Mouse (Mus musculus) large intestine, adult 2 months (tissue): ENCODE measurements at regions not wholly inside any gene's neighbourhood (a gene's known extent, or its start where the extent isn't known, plus 50 kb on each side); places are given as distances from the start of the nearest gene placed in this dataset.
A peak's percentile ranks its signal among the peaks of the same experiment; 100 is the strongest.

Source experiments
- DNase-seq: peaks from one replicate; pipeline ENCODE4 v3.0.0-alpha.2; 2012; ENCODE audit warnings: low read depth, low spot score
- WGBS: fragments of 180-500 bp; shearing (Covaris S2); methylation state at CpG from one replicate; pipeline ENCODE4 v1.1.7; 2018; 5-methylcytosine and 5-hydroxymethylcytosine counted together

DNA sequence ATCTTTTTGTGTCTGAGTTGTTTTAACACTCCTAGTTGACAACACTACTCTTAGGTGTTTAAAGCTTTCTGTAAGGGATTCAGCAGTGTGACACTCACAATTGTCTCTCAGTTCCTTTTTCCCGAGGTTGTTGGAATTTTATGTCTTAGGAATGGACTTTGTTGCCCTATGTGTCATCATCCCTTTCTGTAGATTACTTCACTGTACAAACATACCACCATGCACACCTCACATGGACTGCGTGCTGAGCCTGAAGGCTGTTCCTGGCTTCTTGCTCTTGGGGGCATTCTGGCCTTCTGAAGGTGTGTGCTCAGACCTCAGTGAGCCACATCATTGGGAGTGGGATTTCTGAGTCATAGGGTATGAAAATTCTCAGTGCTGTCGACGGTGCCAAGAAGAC is 358.1 kb downstream of the Etnk1 start:
- 53% methylated on average over 4 of the region's 4 CpGs for WGBS
- DNase-seq = no peak

DNA sequence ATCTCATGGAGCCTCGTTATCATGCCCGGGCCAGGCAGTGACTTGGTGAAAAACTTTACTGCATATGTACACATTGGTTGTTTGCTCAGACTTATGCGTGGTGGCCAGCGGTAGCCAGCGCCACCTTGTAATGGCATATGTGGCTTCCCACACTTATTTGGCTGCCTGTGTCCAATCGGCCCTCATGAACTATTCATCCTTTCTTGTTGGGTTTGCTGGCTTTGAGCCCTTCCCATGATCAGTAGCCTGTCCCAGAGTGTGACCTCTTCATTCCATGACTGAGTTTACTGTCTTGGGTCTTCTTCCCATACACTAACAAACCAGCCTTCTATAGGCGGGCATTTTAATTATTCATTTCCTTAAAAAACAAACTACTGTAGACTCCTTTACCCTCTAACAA is 361.9 kb downstream of the Etnk1 start:
- no peak for DNase-seq
- 73% methylated on average over 7 of the region's 7 CpGs for WGBS

DNA sequence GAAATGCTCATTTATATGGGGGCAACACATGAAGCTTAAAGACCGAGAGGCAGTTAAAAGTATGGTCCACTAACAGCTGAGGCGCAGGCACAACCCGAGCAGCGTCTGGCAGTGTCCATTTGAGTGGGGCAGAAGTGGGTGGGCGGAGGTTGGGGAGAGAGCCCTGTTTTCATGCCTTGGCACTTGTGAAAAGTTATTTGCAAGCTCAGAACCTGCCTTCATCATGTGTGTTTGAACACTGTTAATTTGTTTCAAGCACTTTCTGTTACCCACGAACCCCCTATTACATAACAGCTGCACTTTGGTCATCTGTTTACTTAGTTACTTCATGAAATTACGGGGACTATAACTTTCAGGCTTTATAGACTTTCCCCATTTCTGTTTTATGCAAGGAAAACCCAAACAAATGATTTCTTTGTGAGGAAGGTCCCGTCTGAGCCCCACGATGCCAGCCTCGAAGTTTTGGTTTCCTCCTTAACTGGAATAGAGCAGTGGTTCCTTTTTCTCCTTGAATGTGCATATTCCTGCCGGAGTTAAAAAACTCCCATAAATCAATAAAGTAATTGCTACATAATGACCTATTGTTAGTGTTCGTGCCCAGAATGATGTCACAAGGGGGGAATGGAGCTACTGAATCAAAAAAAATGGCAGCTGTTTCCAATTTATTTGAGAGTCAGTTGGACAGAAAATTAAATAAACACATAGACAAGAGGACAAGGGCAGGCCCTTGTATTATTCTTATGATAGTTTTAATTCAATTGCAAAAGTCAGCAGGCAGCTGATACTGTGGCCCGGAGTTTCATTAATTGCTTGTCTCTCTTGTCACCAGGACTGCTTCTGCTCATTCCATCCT is 363.6 kb downstream of the Etnk1 start:
- DNase-seq = no peak
- WGBS = 18% methylated on average over 13 of the region's 13 CpGs

DNA sequence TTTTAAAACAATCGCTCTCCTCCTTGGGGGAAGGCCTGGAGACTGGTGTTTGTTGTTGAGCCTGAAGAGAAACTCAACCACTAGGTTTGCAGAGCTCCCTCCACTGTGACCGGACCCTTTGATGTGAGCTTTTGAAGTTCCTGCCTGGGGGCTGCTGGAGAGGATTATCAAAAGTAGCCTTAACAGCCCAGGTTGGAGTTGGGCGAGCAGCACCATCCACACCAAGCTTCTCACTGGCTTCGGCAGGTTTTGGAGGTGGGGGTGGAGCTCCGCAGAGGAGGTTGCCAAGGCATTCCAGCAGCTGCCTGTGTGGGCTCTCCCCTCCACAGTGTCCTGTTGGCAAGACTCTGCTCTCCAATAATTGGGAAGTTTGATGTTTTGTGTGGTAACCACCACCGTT is 364.5 kb downstream of the Etnk1 start:
- WGBS = 40% methylated on average over 6 of the region's 6 CpGs
- DNase-seq = no peak

DNA sequence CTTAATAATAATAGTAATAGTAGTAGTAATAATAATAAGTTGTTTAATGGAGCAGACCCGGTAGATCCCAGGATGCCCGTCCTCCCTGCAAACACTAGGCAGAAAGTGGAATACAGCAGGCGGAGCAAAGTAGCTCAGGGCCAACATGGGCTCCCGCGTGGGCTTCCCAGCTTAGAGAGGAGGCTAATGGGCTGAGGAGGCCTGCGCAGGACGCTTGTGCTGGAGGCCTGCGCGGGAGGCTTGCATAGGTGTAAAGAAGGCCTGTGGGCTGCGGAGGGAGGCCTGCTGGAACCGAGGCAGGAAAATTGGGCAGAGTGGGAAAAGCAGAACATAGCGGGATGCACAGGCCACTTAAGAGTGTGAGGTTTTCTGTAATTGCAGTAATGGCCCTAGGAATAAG is 365.4 kb downstream of the Etnk1 start:
- no peak for DNase-seq
- WGBS = 96% methylated on average over 12 of the region's 12 CpGs

DNA sequence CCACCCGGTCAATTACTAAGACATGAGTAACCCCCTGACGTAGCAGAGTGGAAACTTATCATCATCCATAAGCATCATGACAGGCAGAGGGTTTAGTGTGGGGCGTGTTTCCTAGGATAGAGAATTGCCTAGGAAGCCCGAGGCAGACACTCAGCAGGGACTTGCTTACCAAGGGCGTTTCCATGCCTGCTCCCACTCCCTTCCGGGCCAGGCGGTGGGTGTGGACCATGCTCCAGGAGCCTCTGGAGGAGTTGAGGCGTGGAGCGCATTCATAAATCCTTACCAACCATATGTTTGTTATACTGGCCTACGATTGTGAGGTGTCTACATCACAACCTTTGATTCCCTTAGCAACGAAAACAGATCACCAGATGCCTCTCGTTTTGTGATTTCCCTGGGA is 368.2 kb downstream of the Etnk1 start:
- peak; percentile 61 for DNase-seq
- WGBS = 27% methylated on average over 12 of the region's 12 CpGs

DNA sequence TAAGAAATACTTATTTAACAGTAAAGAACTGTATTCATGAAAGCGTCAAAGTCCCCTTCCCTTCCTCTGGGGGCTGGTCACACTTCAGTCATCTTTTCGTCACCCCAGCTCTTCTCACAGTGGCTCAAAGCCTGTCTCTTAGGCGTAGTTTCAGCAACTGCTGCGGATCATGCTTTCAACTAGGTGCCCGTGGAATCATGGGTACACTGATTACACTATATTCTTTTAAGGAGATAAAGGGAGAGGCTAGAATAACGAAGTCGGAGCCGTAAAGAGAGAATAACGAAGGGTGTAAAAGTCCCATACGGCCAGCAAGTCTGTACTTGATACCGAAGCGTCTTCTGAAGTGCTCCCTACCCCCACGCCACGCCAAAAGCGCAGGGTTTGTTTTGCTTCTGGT is 368.7 kb downstream of the Etnk1 start:
- DNase-seq = no peak
- 86% methylated on average over 15 of the region's 15 CpGs for WGBS

DNA sequence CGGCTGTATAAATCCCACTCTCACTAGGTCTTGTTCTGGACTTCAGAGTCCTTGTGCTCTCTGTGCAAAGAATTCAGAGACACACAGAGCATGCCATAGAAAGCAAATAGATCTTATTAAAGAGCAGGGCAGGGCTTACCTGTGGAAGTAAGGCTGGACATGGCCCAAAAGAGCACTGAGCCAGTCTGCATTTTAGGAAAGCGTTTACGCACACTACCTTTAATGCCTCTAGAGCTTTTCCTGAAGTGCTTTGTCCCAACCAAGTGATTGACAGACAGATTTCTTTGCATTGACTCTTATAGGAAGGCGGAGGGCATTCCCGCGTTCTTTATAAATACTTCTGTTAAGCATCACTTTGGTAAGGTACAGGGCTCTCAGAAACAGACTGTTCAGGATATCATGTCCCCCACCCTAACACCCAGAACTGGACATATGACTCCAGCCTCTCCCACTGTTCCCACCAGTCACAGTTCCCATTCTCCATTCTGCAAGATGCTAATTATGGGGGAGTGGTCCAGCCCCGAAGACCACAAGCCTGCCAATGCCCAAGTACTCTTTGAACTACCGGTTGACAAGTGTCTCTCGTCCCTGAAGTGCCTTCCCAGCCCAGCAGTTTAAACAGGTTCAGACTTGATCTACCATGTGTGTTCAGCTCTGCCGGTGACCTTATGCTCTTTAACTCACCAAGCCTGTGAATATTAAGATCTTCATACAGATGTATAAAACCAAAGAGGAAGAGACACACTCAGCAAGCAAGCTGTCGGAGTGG is 369.7 kb downstream of the Etnk1 start:
- WGBS = 94% methylated on average over 11 of the region's 11 CpGs
- DNase-seq = no peak

DNA sequence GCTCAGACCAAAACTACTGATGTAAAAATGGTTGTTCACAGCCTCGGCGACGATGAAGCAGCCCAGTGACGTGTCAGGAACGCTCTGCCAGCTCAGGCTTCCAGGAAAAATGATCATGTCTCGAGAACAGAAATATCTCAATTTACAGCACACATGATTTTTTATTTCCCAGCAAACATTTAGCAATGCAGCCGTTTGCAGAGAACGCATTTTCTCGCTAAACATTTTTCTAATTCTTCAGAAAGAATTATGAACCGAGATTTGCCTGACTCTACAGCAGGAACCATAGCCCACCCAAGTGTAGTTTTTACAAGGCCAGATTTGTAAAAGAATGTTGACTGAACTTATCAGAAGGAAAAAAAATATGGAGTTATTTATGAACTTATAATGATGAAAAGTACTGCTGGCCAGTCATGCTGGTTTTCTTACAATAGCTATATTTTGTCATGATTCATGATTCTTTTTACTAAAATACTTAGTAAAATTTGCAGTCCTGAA is 380.4 kb downstream of the Etnk1 start:
- WGBS = 68% methylated on average over 10 of the region's 10 CpGs
- DNase-seq = no peak

DNA sequence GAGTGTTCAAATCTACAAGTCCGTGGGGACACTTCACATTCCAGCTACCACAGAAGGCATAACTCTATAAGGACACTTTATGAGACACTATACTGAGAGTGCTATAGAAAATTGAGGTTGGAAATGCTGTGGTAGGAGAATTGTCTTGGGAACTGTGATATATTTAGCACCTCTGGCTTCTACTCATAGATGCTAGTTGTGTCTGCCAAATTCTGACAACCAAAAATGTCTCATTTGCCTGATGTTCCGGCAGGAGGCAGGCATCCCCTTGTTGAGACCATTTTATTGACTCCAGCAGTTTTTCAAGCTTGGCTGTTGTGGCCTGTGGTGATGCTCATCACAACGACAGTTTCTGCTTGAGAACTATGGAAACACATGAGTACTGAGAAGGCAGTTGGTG is 387.9 kb downstream of the Etnk1 start:
- DNase-seq = no peak
- 77% methylated on average over 3 of the region's 3 CpGs for WGBS

DNA sequence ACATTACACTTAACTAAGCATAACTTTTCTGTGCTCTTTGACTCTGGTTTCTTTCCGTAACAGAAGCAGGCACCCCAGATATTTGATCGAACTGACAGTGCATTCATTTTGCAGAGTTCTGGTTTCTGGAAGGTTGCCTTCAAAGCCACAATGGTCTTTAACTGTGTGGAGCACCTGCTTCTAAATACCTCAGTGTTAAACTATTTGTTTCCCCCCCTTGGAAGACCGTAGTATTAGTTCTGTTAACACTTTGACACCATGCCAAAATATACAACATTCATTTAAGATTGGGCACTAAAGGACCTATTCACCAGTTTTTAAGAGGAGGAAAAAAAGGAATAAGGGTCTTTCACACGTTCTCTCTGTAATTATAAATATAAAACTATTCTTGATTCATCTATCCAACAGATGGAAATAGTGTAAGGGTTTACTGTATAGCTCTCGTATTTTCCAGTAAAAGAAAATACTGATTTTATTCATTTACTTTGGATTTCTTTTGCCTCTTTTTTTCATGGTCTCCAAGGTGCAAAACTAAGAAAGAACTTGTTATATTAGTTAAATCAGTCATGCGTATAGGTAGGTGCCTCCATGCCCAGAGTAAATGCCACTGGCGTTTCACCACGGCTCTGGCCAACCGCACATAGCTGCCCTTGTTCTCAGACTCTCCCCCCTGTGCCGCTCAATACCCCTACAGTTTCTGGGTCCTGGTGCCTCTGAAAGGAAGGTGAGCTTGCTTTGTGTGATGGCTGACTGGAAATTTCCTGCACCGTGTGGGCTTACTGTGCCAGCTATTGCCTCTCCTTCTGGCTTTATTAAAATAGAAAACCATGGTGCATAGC is 391.2 kb downstream of the Etnk1 start:
- 80% methylated on average over 11 of the region's 11 CpGs for WGBS
- DNase-seq = no peak

DNA sequence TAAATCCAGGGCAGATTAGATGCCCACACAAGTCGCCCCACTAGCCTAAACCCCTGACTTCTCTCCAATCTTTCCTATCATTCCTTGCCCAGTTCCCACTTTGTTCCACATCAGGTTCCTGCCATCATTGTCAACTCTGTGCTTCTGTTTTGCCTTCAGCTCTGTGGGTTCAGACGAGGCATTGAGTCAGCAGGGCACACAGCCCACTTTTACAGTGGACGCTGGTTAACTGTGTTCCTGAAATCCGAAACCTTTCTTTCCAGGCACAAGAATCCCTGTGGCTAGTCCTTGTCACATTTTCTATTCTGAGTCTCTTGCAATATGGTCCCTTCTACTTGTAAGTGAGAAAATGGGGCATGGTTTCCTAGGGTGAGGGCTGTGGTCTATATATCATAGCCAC is 392.3 kb downstream of the Etnk1 start:
- no peak for DNase-seq
- 84% methylated on average over 4 of the region's 4 CpGs for WGBS

DNA sequence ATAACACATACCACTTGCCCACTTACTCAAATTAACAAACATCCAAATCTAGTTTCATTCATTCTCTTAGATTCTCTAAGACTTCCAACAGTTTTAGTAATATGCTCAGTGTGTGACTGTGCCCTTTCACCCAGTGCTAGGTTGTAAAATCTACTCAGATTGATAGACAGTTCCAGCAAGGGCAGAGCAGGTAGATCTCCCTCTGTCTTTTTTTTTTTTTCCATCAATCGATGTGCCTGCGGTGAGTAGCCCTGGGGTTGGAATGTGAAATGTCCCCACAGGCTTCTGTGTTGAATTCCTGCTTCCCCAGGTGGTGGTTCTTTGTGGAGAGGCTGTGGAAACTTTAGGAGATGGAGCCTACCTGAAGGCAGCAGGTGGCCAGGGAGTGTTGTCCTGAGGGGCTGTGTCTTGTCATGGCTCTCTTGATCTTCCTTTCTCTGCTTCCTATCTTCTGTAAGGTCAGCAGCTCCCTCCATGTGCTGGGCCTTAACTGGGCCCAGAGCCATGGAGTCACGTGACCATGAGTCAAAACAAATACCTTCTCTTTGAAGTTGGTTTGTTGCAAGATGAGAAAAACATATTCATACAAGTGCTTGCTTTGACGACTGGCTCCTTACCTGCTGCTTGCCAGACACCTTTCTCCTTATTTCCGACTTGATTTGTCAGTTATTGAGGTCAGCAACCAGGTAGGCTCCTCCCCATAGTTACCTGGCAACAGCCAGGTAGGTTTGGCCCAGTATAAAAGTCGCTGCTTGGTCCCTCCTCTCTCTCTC is 394.5 kb downstream of the Etnk1 start:
- WGBS = 30% methylated on average over 6 of the region's 6 CpGs
- DNase-seq = peak; percentile 29

DNA sequence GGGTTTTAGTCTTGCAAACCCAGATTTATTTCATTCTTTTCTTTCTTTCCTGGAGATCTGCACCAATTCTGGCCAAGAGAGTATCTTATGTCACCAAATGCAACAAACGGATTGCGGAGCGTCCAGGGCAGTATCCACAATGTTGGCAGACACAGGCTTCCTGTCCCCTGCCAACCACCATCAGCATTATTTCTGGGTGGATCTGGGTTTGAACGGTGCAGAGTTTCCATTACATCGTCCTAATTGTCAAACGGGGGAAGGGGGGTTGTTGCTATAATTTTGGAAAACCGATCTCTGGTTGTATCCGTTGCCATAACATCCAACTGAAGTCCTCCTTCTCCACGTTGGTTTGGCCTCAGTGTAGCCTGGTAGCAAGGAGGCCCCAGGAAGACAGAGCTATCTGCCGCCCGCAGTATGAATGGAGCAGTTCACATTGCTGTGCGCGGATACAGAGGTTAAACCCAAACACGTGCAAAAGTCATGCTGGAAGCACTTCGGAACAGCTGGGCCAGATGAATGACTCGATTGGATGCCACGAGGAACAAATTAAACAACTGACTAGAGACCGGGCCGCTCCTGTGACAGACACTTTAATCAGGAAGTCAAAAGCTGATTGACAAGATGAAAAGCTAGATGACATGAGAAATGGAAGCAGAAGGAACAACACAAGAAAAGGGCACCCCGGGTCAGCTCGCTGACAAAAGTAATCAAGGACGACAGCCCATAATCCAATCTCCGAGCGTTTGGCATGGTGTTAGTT is 404.5 kb downstream of the Etnk1 start:
- WGBS = 85% methylated on average over 24 of the region's 24 CpGs
- no peak for DNase-seq

DNA sequence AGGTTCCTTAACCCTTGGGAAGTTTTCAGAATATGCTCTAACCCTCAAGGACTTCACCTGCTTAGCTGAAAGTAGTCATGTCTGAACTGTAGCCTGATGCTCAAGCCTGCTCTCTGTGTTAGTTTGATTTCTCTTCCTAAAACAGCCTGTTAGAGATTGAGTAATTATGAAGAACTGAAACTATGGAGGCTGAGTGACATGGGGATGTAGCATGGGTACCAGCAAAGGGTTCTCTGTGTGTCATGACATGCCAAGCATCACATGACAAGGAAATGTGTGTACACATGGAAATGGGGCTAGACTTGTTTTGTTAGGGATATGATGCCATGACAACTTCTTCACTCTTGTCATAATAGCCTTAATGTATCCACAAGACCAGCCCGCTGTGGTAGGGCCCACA is 412.2 kb downstream of the Etnk1 start:
- DNase-seq = no peak
- WGBS = 85% methylated on average over 1 of the region's 1 CpGs

DNA sequence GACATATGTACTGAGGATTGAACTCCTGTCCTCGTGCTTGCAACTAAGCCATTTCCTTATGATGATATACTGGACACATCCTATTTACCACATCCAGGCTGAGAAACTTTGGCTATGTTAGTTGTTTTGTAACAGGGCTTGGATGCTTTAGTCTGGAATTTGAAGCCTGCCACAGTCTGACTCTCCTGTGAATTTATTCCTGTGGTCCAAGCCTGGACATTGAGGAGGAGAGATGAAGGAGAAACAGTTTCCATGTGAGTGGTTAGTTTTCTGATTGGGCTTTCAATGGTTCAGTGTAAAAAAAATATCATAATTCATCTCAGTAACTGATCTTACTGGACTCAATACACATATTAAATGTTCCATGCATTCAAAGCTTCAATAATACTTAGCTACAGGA is 422.6 kb downstream of the Etnk1 start:
- 63% methylated on average over 1 of the region's 1 CpGs for WGBS
- DNase-seq = no peak

DNA sequence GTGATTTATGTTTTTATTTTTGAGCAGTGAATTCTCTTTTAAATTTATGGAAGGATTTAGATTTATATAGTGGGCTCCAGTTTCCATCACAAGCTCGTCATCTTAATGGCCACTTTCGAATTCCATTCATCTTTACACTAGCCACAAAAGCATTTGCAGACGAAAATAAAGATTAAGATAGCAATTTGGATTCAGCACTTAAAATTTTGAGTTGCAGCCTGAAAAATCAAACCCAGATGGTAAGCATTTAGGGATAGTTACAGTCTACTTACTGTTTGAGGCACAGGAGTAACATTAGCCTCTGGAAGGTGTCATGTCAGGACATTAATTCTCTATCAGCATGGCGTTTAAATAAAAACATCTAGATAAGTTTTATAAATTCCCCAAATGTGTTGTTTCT is 423.2 kb downstream of the Etnk1 start:
- 73% methylated on average over 4 of the region's 4 CpGs for whole genome bisulfite sequencing
- DNase-seq = no peak

DNA sequence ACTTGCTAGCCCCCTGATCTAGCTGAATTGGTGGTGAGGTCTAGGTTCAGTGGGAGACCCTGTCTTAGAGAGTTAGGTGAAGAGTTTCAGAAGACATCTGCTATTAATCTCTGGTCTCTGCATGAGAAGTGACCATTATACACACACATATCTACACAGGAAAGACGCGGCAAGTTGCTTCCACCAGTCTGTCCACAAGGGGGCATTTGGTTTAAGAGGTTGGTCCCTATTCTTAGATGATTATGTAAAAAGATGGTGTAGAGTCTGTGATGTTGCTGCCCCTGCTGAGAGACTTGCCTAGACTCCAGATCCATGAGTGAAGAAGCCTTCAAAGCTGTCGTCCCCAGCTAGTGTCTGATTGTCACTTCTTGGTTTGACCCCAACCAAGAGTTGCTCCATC is 425.5 kb downstream of the Etnk1 start:
- DNase-seq = no peak
- 94% methylated on average over 3 of the region's 3 CpGs for whole genome bisulfite sequencing

DNA sequence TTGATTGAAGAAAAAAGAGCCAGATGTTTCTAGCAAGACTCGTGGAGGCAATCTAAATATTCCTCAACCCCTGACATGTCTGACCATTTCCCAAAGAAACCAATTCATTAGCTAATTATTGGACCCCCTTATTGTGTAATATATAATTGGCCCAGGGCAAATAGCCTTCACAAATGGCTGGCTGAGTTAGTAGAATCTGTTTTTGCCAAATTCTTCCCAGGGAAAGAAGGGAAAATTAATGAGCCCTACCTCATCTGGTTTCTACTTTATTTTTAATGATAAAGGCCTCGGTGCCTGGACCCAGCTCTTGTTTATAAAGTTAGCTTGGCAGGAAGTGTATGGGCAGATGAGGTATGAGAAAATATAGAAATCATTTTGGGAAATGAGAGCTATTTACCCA is 428.5 kb downstream of the Etnk1 start:
- WGBS = 72% methylated on average over 2 of the region's 2 CpGs

More for the DNA sequence above, 428.5 kb downstream of the Etnk1 start:
- DNase-seq = no peak
